Mouse (Mus musculus) stomach, embryonic 15.5 days (tissue): ENCODE results near the gene Prelp. TPM values are rescaled to one million over a fixed set of nuclear protein-coding genes. Genes with fewer than 3 reads are reported as not detected.

Source experiments
- ATAC-seq: fragments of 200-750 bp; cut with Nextera tagmentation; 2 replicates; pipeline ENCODE4 v1.8.0; 2017; ENCODE audit warnings: low read depth, moderate number of reproducible peaks, moderate TSS enrichment; ENCODE audit not compliant: insufficient read depth, low FRiP score
- H3K27ac ChIP-seq: fragments of 300-500 bp; sonication (generic); 2 replicates; pipeline ENCODE4 v1.5.1; 2015; ENCODE audit warnings: mild to moderate bottlenecking, inconsistent platforms
- H3K27me3 ChIP-seq: fragments of 300-500 bp; sonication (generic); replicated peaks from 2 replicates; pipeline ENCODE4 v1.6.1; 2015; ENCODE audit warnings: inconsistent platforms
- H3K36me3 ChIP-seq: fragments of 300-500 bp; sonication (generic); 2 replicates; pipeline ENCODE4 v1.6.1; 2015; ENCODE audit warnings: inconsistent platforms
- H3K4me1 ChIP-seq: fragments of 300-500 bp; sonication (generic); 2 replicates; pipeline ENCODE4 v1.6.1; 2015; ENCODE audit warnings: inconsistent platforms
- H3K4me2 ChIP-seq: fragments of 300-500 bp; sonication (generic); 2 replicates; pipeline ENCODE4 v1.6.1; 2015; ENCODE audit warnings: mild to moderate bottlenecking, inconsistent platforms
- H3K4me3 ChIP-seq: fragments of 300-500 bp; sonication (generic); replicated peaks from 2 replicates; pipeline ENCODE4 v1.5.1; 2015; ENCODE audit warnings: inconsistent platforms
- H3K9ac ChIP-seq: fragments of 300-500 bp; sonication (generic); 2 replicates; pipeline ENCODE4 v1.6.1; 2015; ENCODE audit warnings: inconsistent platforms
- H3K9me3 ChIP-seq: fragments of 300-500 bp; sonication (generic); 2 replicates; pipeline ENCODE4 v1.6.1; 2016; ENCODE audit warnings: inconsistent platforms
- WGBS: fragments of 180-500 bp; shearing (Covaris S2); methylation state at CpG from one replicate; pipeline ENCODE4 v1.1.7; 2015; 5-methylcytosine and 5-hydroxymethylcytosine counted together
- polyA plus RNA-seq: library from polyadenylated mRNA; unstranded; fragments of >200 nt; fragmentation: Nextera tagmentation; extraction: Ambion mirVana; gene quantifications from 2 replicates; pipeline ENCODE4 v1.2.1, GENCODE M21; 2015

Gene Prelp
- polyA plus RNA-seq, 1 experiment from 2014 or later, result 2.4 TPM

GRCm38 (mm10) chr1:133929980-133930379, 8.8 kb upstream of the Prelp start:
- no peak for ATAC-seq
- Histone ChIP-seq H3K27me3 (no peaks in the 10 kb centered on the region), H3K4me2 (no peak overlapping the region), H3K4me1 (peaks cover 4% of the 10 kb centered on the region), H3K4me3 (no peak overlapping the region), H3K27ac (no peak overlapping the region), H3K36me3 (no peaks in the 10 kb centered on the region), H3K9me3 (no peaks in the 10 kb centered on the region), H3K9ac (no peak overlapping the region)
- 54% methylated on average over 3 of the region's 3 CpGs for WGBS

- no peak overlapping the region for H3K9ac ChIP-seq
- H3K27ac ChIP-seq, result no peak overlapping the region
- ATAC-seq, result no peak
- no peaks in the 10 kb centered on the region for H3K9me3 ChIP-seq
- no peak overlapping the region for H3K4me2 ChIP-seq
- H3K27me3 ChIP-seq, result no peaks in the 10 kb centered on the region
- no peaks in the 10 kb centered on the region for H3K36me3 ChIP-seq
- peaks cover 16% of the 10 kb centered on the region for H3K4me1 ChIP-seq
- no peak overlapping the region for H3K4me3 ChIP-seq
- WGBS, result 93% methylated on average over 3 of the region's 3 CpGs
Measured at GRCm38 (mm10) chr1:133925223-133925622, 4.0 kb upstream of the Prelp start.

GRCm38 (mm10) chr1:133924141-133924875, 3.1 kb upstream of the Prelp start:
- no peak overlapping the region for H3K9ac ChIP-seq
- no peaks in the 10 kb centered on the region for H3K36me3 ChIP-seq
- H3K4me3 ChIP-seq, result no peak overlapping the region
- WGBS, result 33% methylated on average over 7 of the region's 7 CpGs
- H3K27me3 ChIP-seq, result 0 out of 2 replicates have a peak, but pooled peaks cover 3% of the 10 kb centered on the region
- no peak overlapping the region for H3K27ac ChIP-seq
- H3K9me3 ChIP-seq, result no peaks in the 10 kb centered on the region
- ATAC-seq, result no peak
- peaks cover 16% of the 10 kb centered on the region for H3K4me1 ChIP-seq
- H3K4me2 ChIP-seq, result no peak overlapping the region

- no peak overlapping the region for H3K9ac ChIP-seq
- no peaks in the 10 kb centered on the region for H3K9me3 ChIP-seq
- H3K4me3 ChIP-seq, result no peak overlapping the region
- H3K27ac ChIP-seq, result no peak overlapping the region
- ATAC-seq, result no peak
- WGBS, result 90% methylated on average over 5 of the region's 5 CpGs
- no peaks in the 10 kb centered on the region for H3K36me3 ChIP-seq
- H3K4me2 ChIP-seq, result no peak overlapping the region
- H3K4me1 ChIP-seq, result peaks cover 20% of the 10 kb centered on the region
- H3K27me3 ChIP-seq, result 0 out of 2 replicates have a peak, but pooled peaks cover 4% of the 10 kb centered on the region
Measured at GRCm38 (mm10) chr1:133923071-133923470, 1.9 kb upstream of the Prelp start.

- H3K9me3 ChIP-seq, result no peaks in the 10 kb centered on the region
- H3K9ac ChIP-seq, result no peak overlapping the region
- no peaks in the 10 kb centered on the region for H3K36me3 ChIP-seq
- H3K27ac ChIP-seq, result peak overlapping the region; percentile 52; the same call in 1 of the 2 replicates
- 0 out of 2 replicates have a peak, but pooled peaks cover 4% of the 10 kb centered on the region for H3K27me3 ChIP-seq
- WGBS, result 28% methylated on average over 3 of the region's 3 CpGs
- 0 out of 2 replicates have a peak overlapping the region, but pooled peaks have one; percentile 17 for H3K4me2 ChIP-seq
- no peak for ATAC-seq
- peaks cover 37% of the 10 kb centered on the region for H3K4me1 ChIP-seq
- H3K4me3 ChIP-seq, result no peak overlapping the region
Measured at GRCm38 (mm10) chr1:133920876-133921275, 338 bp downstream of the Prelp start.

- Histone ChIP-seq H3K4me2 (no peak overlapping the region), H3K4me3 (no peak overlapping the region), H3K27me3 (0 out of 2 replicates have a peak, but pooled peaks cover 4% of the 10 kb centered on the region), H3K27ac (no peak overlapping the region), H3K9ac (no peak overlapping the region), H3K9me3 (no peaks in the 10 kb centered on the region), H3K36me3 (no peaks in the 10 kb centered on the region), H3K4me1 (peaks cover 42% of the 10 kb centered on the region)
- 45% methylated on average over 3 of the region's 3 CpGs for WGBS
- no peak for ATAC-seq
Measured at GRCm38 (mm10) chr1:133920401-133920800, 813 bp downstream of the Prelp start.

GRCm38 (mm10) chr1:133918088-133918470, 3.1 kb downstream of the Prelp start:
- no peak overlapping the region for H3K4me2 ChIP-seq
- no peaks in the 10 kb centered on the region for H3K9me3 ChIP-seq
- peak overlapping the region; percentile 41; the same call in 1 of the 2 replicates for H3K27ac ChIP-seq
- peaks cover 42% of the 10 kb centered on the region for H3K4me1 ChIP-seq
- no peak overlapping the region for H3K9ac ChIP-seq
- 0 out of 2 replicates have a peak, but pooled peaks cover 4% of the 10 kb centered on the region for H3K27me3 ChIP-seq
- no peak for ATAC-seq
- H3K4me3 ChIP-seq, result no peak overlapping the region
- no peaks in the 10 kb centered on the region for H3K36me3 ChIP-seq
- WGBS, result 59% methylated on average over 6 of the region's 6 CpGs

- Histone ChIP-seq H3K9ac (no peak overlapping the region), H3K9me3 (no peaks in the 10 kb centered on the region), H3K4me3 (no peak overlapping the region), H3K4me1 (peaks cover 42% of the 10 kb centered on the region), H3K36me3 (no peaks in the 10 kb centered on the region), H3K27ac (peak overlapping the region; percentile 41; the same call in 1 of the 2 replicates), H3K27me3 (0 out of 2 replicates have a peak, but pooled peaks cover 4% of the 10 kb centered on the region), H3K4me2 (no peak overlapping the region)
- WGBS, result 45% methylated on average over 11 of the region's 11 CpGs
- ATAC-seq, result no peak
Measured at GRCm38 (mm10) chr1:133917456-133918087, 3.6 kb downstream of the Prelp start.

- H3K9ac ChIP-seq, result no peak overlapping the region
- 0 out of 2 replicates have a peak, but pooled peaks cover 4% of the 10 kb centered on the region for H3K27me3 ChIP-seq
- no peak overlapping the region for H3K4me3 ChIP-seq
- peak overlapping the region; percentile 21; the same call in 1 of the 2 replicates for H3K4me2 ChIP-seq
- H3K36me3 ChIP-seq, result no peaks in the 10 kb centered on the region
- H3K4me1 ChIP-seq, result peaks cover 34% of the 10 kb centered on the region
- ATAC-seq, result no peak
- 45% methylated on average over 8 of the region's 8 CpGs for WGBS
- no peaks in the 10 kb centered on the region for H3K9me3 ChIP-seq
- H3K27ac ChIP-seq, result peak overlapping the region; percentile 27; the same call in 1 of the 2 replicates
Measured at GRCm38 (mm10) chr1:133915723-133916355, 5.4 kb downstream of the Prelp start.

- Histone ChIP-seq H3K4me2 (no peak overlapping the region), H3K27me3 (0 out of 2 replicates have a peak, but pooled peaks cover 4% of the 10 kb centered on the region), H3K4me3 (no peak overlapping the region), H3K4me1 (peaks cover 33% of the 10 kb centered on the region), H3K36me3 (no peaks in the 10 kb centered on the region), H3K9ac (no peak overlapping the region), H3K9me3 (no peaks in the 10 kb centered on the region), H3K27ac (no peak overlapping the region)
- ATAC-seq, result no peak
- 80% methylated on average over 13 of the region's 13 CpGs for WGBS
Measured at GRCm38 (mm10) chr1:133915115-133915514, 6.1 kb downstream of the Prelp start.

- WGBS, result 74% methylated on average over 6 of the region's 6 CpGs
- H3K9ac ChIP-seq, result no peak overlapping the region
- no peaks in the 10 kb centered on the region for H3K36me3 ChIP-seq
- H3K9me3 ChIP-seq, result no peaks in the 10 kb centered on the region
- no peak overlapping the region for H3K4me2 ChIP-seq
- no peak overlapping the region for H3K4me3 ChIP-seq
- H3K27ac ChIP-seq, result no peak overlapping the region
- no peak for ATAC-seq
- H3K4me1 ChIP-seq, result peaks cover 43% of the 10 kb centered on the region
- no peaks in the 10 kb centered on the region for H3K27me3 ChIP-seq
Measured at GRCm38 (mm10) chr1:133913018-133913417, 8.2 kb downstream of the Prelp start.

- no peak overlapping the region for H3K27ac ChIP-seq
- no peaks in the 10 kb centered on the region for H3K27me3 ChIP-seq
- no peak overlapping the region for H3K9ac ChIP-seq
- H3K36me3 ChIP-seq, result no peaks in the 10 kb centered on the region
- H3K4me1 ChIP-seq, result peaks cover 38% of the 10 kb centered on the region
- H3K9me3 ChIP-seq, result no peaks in the 10 kb centered on the region
- H3K4me3 ChIP-seq, result no peak overlapping the region
- ATAC-seq, result no peak
- H3K4me2 ChIP-seq, result no peak overlapping the region
- WGBS, result 28% methylated on average over 4 of the region's 4 CpGs
Measured at GRCm38 (mm10) chr1:133911456-133911855, 9.8 kb downstream of the Prelp start.
